Mouse (Mus musculus) hindbrain, embryonic 13.5 days (tissue): ENCODE data around the gene Ddah2. TPM values are rescaled to one million over a fixed set of nuclear protein-coding genes. Genes with fewer than 3 reads are reported as not detected.
A peak's percentile ranks its signal among the peaks of the same experiment; 100 is the strongest.

Source experiments
- ATAC-seq: fragments of 200-750 bp; cut with Nextera tagmentation; 2 replicates; pipeline ENCODE4 v1.8.0; 2017; ENCODE audit warnings: moderate TSS enrichment; ENCODE audit not compliant: low FRiP score
- H3K27ac ChIP-seq: fragments of 300-500 bp; sonication (generic); 2 replicates; pipeline ENCODE4 v1.5.1; 2015; ENCODE audit warnings: inconsistent platforms, mild to moderate bottlenecking, moderate library complexity
- H3K27me3 ChIP-seq: fragments of 300-500 bp; sonication (generic); 2 replicates; pipeline ENCODE4 v1.6.1; 2015; ENCODE audit warnings: mild to moderate bottlenecking, inconsistent platforms
- H3K36me3 ChIP-seq: fragments of 300-500 bp; sonication (generic); 2 replicates; pipeline ENCODE4 v1.6.1; 2015; ENCODE audit warnings: mild to moderate bottlenecking, inconsistent platforms
- H3K4me1 ChIP-seq: fragments of 300-500 bp; sonication (generic); replicated peaks from 2 replicates; pipeline ENCODE4 v1.6.1; 2015; ENCODE audit warnings: inconsistent platforms
- H3K4me2 ChIP-seq: fragments of 300-500 bp; sonication (generic); 2 replicates; pipeline ENCODE4 v1.6.1; 2015; ENCODE audit warnings: inconsistent platforms, mild to moderate bottlenecking, moderate library complexity
- H3K4me3 ChIP-seq: fragments of 300-500 bp; sonication (generic); 2 replicates; pipeline ENCODE4 v1.5.1; 2015; ENCODE audit warnings: mild to moderate bottlenecking, inconsistent platforms
- H3K9ac ChIP-seq: fragments of 300-500 bp; sonication (generic); 2 replicates; pipeline ENCODE4 v1.6.1; 2015; ENCODE audit warnings: mild to moderate bottlenecking, inconsistent platforms
- H3K9me3 ChIP-seq: fragments of 300-500 bp; sonication (generic); 2 replicates; pipeline ENCODE4 v1.6.1; 2016; ENCODE audit warnings: inconsistent platforms
- WGBS: fragments of 180-500 bp; shearing (Covaris S2); methylation state at CpG from one replicate; pipeline ENCODE4 v1.1.7; 2015; 5-methylcytosine and 5-hydroxymethylcytosine counted together
- polyA plus RNA-seq: library from polyadenylated mRNA; unstranded; fragments of >200 nt; fragmentation: Nextera tagmentation; extraction: Ambion mirVana; gene quantifications from 2 replicates; pipeline ENCODE4 v1.2.1, GENCODE M21; 2015

Ddah2 gene
- polyA plus RNA-seq, 1 experiment from 2014 or later: 426 TPM

DNA sequence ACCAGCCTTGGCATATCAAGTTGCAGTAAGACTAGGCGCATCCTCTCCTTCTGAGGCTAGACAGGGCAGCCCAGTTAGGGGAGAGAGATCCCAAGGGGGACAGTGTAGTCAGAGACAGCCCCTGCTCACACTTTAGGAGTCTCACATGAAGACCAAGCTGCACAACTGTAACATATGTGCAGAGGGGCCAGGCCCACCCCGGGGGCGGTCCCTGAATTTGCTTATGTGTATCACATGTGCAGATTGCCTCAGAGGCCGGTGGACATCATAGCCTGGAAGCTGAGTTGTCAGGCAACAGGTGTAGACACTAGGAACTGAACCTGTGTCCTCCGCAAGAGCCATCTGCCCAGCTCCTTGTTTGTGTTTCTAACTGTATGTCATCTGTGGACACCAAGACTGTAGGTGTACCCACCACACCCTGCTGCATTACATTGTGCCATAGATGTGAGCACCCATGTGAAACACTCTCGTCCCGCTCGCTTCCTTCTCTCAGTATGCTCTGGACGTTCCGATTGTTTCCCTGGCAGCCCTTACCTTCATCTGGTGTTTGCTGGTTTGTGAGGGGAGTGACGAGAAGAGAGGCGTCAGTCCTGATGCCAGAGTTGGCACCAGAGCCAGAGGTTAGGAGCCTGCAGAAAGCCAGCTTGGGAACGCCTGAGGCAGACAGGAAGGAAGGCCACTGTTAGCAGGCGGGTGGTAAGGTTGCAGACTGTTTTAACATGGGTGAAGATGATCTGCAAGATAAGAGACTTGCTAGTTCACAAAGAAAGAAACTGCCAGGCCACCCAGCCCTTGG is 33.8 kb downstream of the Ddah2 start:
- Histone ChIP-seq H3K27ac (no peak overlapping the region), H3K4me2 (no peak overlapping the region), H3K9me3 (no peaks in the 10 kb centered on the region), H3K36me3 (peaks cover 65% of the 10 kb centered on the region), H3K4me1 (peaks cover 15% of the 10 kb centered on the region), H3K4me3 (no peak overlapping the region), H3K27me3 (no peaks in the 10 kb centered on the region), H3K9ac (no peak overlapping the region)
- WGBS: 92% methylated on average over 14 of the region's 14 CpGs
- ATAC-seq: no peak

GRCm38 (mm10) chr17:35094475-35095365 is 35.9 kb downstream of the Ddah2 start:
- WGBS: 92% methylated on average over 15 of the region's 15 CpGs
- no peak overlapping the region for H3K4me3 ChIP-seq
- H3K4me2 ChIP-seq: no peak overlapping the region
- no peak overlapping the region for H3K27ac ChIP-seq
- H3K9me3 ChIP-seq: no peaks in the 10 kb centered on the region
- H3K9ac ChIP-seq: 0 out of 2 replicates have a peak overlapping the region, but pooled peaks have one; percentile 19
- H3K36me3 ChIP-seq: peaks cover 86% of the 10 kb centered on the region
- peaks cover 14% of the 10 kb centered on the region for H3K4me1 ChIP-seq
- no peak for ATAC-seq
- H3K27me3 ChIP-seq: no peaks in the 10 kb centered on the region

GRCm38 (mm10) chr17:35096597-35096996 is 37.8 kb downstream of the Ddah2 start:
- Histone ChIP-seq H3K4me1 (no peaks in the 10 kb centered on the region), H3K4me3 (no peak overlapping the region), H3K27me3 (no peaks in the 10 kb centered on the region), H3K9me3 (no peaks in the 10 kb centered on the region), H3K9ac (0 out of 2 replicates have a peak overlapping the region, but pooled peaks have one; percentile 13), H3K4me2 (no peak overlapping the region), H3K27ac (no peak overlapping the region), H3K36me3 (peaks cover 97% of the 10 kb centered on the region)
- no peak for ATAC-seq
- WGBS: 88% methylated on average over 12 of the region's 12 CpGs

- Histone ChIP-seq H3K9ac (no peak overlapping the region), H3K4me1 (no peaks in the 10 kb centered on the region), H3K27ac (no peak overlapping the region), H3K36me3 (peaks cover 98% of the 10 kb centered on the region), H3K27me3 (no peaks in the 10 kb centered on the region), H3K9me3 (no peaks in the 10 kb centered on the region), H3K4me2 (no peak overlapping the region), H3K4me3 (no peak overlapping the region)
- WGBS: 80% methylated on average over 12 of the region's 12 CpGs
- ATAC-seq: no peak
Observed at GRCm38 (mm10) chr17:35097164-35097655, 38.4 kb downstream of the Ddah2 start.

DNA sequence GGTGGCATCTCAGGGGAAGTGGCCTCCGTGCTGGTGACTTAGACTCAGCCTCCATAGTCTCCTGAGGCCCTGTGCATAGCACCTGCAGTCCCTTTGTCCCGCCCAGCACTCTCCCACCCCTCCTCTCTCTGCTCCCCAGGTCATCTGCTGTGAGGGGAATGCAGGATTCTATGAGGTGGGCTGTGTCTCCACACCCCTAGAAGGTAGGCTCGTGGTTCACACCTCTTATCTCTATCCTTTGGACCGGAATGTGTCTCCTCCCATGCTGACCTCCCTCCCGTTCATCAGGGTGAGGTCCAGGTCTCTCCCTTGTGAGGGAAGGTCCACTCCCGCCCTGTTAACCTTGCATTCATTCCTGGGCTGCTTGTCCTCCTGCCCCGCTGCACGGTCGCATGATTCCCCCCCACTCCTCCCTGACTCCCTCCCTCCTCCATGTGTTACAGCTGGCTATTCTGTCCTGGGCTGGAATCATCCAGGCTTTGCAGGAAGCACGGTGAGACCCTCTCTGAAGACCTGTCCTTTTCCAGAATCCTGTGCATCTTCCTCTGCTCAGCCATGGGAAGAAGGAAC is 41.4 kb downstream of the Ddah2 start:
- H3K27ac ChIP-seq: no peak overlapping the region
- peaks cover 90% of the 10 kb centered on the region for H3K36me3 ChIP-seq
- H3K27me3 ChIP-seq: no peaks in the 10 kb centered on the region
- H3K4me3 ChIP-seq: no peak overlapping the region
- no peaks in the 10 kb centered on the region for H3K9me3 ChIP-seq
- no peak overlapping the region for H3K4me2 ChIP-seq
- 80% methylated on average over 10 of the region's 10 CpGs for WGBS
- H3K9ac ChIP-seq: peak overlapping the region; percentile 19; the same call in 1 of the 2 replicates
- ATAC-seq: no peak
- no peaks in the 10 kb centered on the region for H3K4me1 ChIP-seq

- no peak overlapping the region for H3K9ac ChIP-seq
- peaks cover 4% of the 10 kb centered on the region for H3K4me1 ChIP-seq
- H3K4me3 ChIP-seq: no peak overlapping the region
- no peaks in the 10 kb centered on the region for H3K9me3 ChIP-seq
- H3K27me3 ChIP-seq: no peaks in the 10 kb centered on the region
- no peak for ATAC-seq
- H3K4me2 ChIP-seq: no peak overlapping the region
- peaks cover 82% of the 10 kb centered on the region for H3K36me3 ChIP-seq
- no peak overlapping the region for H3K27ac ChIP-seq
- 93% methylated on average over 11 of the region's 11 CpGs for WGBS
Observed at GRCm38 (mm10) chr17:35101161-35101560, 42.3 kb downstream of the Ddah2 start.

DNA sequence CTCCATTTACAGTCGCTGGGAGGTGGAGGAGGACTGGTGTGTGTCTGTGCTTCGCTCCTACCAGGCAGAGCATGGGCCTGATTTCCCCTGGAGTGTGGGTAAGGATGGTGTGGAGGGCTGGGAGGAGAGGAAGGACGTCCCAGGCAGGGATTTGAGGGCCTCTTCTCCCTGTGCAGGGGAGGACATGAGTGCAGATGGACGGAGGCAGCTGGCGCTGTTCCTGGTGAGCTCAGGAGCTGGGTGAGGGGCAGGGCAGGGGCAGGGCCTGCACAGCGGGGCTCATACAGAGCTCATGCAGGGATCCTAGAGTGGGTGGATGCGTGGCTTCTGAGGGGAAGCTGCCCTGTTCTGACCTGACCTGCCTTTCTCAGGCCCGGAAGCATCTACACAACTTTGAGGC is 43.5 kb downstream of the Ddah2 start:
- Histone ChIP-seq H3K27ac (no peak overlapping the region), H3K27me3 (no peaks in the 10 kb centered on the region), H3K4me2 (no peak overlapping the region), H3K36me3 (peaks cover 70% of the 10 kb centered on the region), H3K4me3 (no peak overlapping the region), H3K9ac (0 out of 2 replicates have a peak overlapping the region, but pooled peaks have one; percentile 24), H3K4me1 (peaks cover 7% of the 10 kb centered on the region), H3K9me3 (no peaks in the 10 kb centered on the region)
- no peak for ATAC-seq
- WGBS: 76% methylated on average over 8 of the region's 8 CpGs

DNA sequence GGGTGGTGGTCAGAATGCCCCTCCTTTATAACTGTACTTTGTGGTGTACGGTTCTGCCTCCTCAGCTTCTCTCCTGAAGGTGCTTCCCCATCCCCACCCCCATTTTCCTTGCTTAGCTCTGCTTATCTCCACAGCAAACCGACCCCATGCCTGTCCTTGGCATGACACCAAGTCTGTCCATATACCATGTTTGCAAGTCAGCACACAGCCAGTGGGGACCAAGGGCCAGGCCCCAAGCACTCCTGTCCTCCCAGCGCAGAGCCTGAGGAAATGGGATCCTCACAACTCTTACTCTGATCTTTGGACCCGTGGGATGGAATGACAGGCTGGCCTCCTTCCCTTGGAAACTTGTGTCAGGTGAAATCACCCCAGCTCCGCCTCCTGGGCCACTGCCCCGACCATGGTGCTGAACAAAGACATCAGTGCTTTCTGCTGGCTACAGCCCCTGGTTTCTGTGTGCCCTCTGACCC is 44.4 kb downstream of the Ddah2 start:
- 75% methylated on average over 6 of the region's 6 CpGs for WGBS
- Histone ChIP-seq H3K9me3 (no peaks in the 10 kb centered on the region), H3K36me3 (peaks cover 61% of the 10 kb centered on the region), H3K4me1 (peaks cover 7% of the 10 kb centered on the region), H3K4me2 (no peak overlapping the region), H3K27ac (no peak overlapping the region), H3K4me3 (no peak overlapping the region), H3K9ac (peak overlapping the region; percentile 24; the same call in 1 of the 2 replicates), H3K27me3 (no peaks in the 10 kb centered on the region)
- no peak for ATAC-seq

GRCm38 (mm10) chr17:35104079-35104478 is 45.2 kb downstream of the Ddah2 start:
- peaks cover 7% of the 10 kb centered on the region for H3K4me1 ChIP-seq
- H3K9me3 ChIP-seq: no peaks in the 10 kb centered on the region
- ATAC-seq: no peak
- 96% methylated on average over 7 of the region's 7 CpGs for WGBS
- no peak overlapping the region for H3K27ac ChIP-seq
- no peak overlapping the region for H3K4me2 ChIP-seq
- 0 out of 2 replicates have a peak overlapping the region, but pooled peaks have one; percentile 13 for H3K9ac ChIP-seq
- H3K27me3 ChIP-seq: no peaks in the 10 kb centered on the region
- H3K36me3 ChIP-seq: peaks cover 52% of the 10 kb centered on the region
- H3K4me3 ChIP-seq: no peak overlapping the region

- H3K9ac ChIP-seq: no peak overlapping the region
- no peak overlapping the region for H3K27ac ChIP-seq
- no peaks in the 10 kb centered on the region for H3K27me3 ChIP-seq
- H3K36me3 ChIP-seq: peaks cover 46% of the 10 kb centered on the region
- H3K9me3 ChIP-seq: no peaks in the 10 kb centered on the region
- peaks cover 7% of the 10 kb centered on the region for H3K4me1 ChIP-seq
- no peak overlapping the region for H3K4me2 ChIP-seq
- no peak overlapping the region for H3K4me3 ChIP-seq
- ATAC-seq: no peak
- 80% methylated on average over 6 of the region's 6 CpGs for WGBS
Observed at GRCm38 (mm10) chr17:35104754-35105153, 45.9 kb downstream of the Ddah2 start.

- Histone ChIP-seq H3K9ac (peak overlapping the region; percentile 65), H3K4me3 (peak overlapping the region; percentile 11; the same call in 1 of the 2 replicates), H3K27ac (no peak overlapping the region), H3K4me1 (peaks cover 7% of the 10 kb centered on the region), H3K27me3 (no peaks in the 10 kb centered on the region), H3K9me3 (no peaks in the 10 kb centered on the region), H3K36me3 (peaks cover 35% of the 10 kb centered on the region), H3K4me2 (peak overlapping the region; percentile 39; the same call in 1 of the 2 replicates)
- WGBS: 23% methylated on average over 13 of the region's 13 CpGs
- 0 out of 2 replicates have a peak, but pooled peaks have one; percentile 24 for ATAC-seq
Observed at GRCm38 (mm10) chr17:35105740-35106389, 47.0 kb downstream of the Ddah2 start.
